Mouse (Mus musculus) heart, embryonic 14.5 days (tissue): ENCODE data around the gene Nell2. TPM values are rescaled to one million over a fixed set of nuclear protein-coding genes. Genes with fewer than 3 reads are reported as not detected.
"Not testable (repeated sequence)": the region's sequence is repeated elsewhere in the genome, so short reads cannot be mapped to it uniquely, and the experiment has no call there.

Source experiments
- ATAC-seq: fragments of 200-750 bp; cut with Nextera tagmentation; 2 replicates; pipeline ENCODE4 v1.8.0; 2017; ENCODE audit warnings: low read depth, moderate TSS enrichment; ENCODE audit not compliant: insufficient number of reproducible peaks, insufficient read depth, low FRiP score
- H3K27ac ChIP-seq, 2 experiments: fragments of 200-500 bp in 1 of 2; fragments of 300-500 bp in 1 of 2; sonication (generic) in 1 of 2; replicated peaks in 1 of 2; 2 replicates each; pipeline ENCODE4 v1.5.1; 2012 to 2014; ENCODE audit warnings: low read depth in 2 of 2, low read length in 2 of 2, control low read depth in 1 of 2, mild to moderate bottlenecking in 1 of 2, mixed read lengths in 1 of 2; ENCODE audit not compliant: control insufficient read depth in 1 of 2, insufficient read depth in 1 of 2
- H3K27me3 ChIP-seq: fragments of 300-500 bp; sonication (generic); 2 replicates; pipeline ENCODE4 v1.6.1; 2014; ENCODE audit warnings: mild to moderate bottlenecking, low read length, control low read depth; ENCODE audit not compliant: control insufficient read depth, insufficient read depth
- H3K36me3 ChIP-seq: fragments of 300-500 bp; sonication (generic); 2 replicates; pipeline ENCODE4 v1.6.1; 2014; ENCODE audit warnings: mild to moderate bottlenecking, control low read depth, low read length, mixed read lengths; ENCODE audit not compliant: control insufficient read depth, insufficient read depth
- H3K4me1 ChIP-seq, 2 experiments: fragments of 200-500 bp in 1 of 2; fragments of 300-500 bp in 1 of 2; sonication (generic) in 1 of 2; 2 replicates each; pipeline ENCODE4 v1.6.1; 2012 to 2014; ENCODE audit warnings: low read length in 2 of 2, control low read depth in 1 of 2, mixed read lengths in 1 of 2; ENCODE audit not compliant: control insufficient read depth in 2 of 2, insufficient read depth in 2 of 2
- H3K4me2 ChIP-seq: fragments of 300-500 bp; sonication (generic); 2 replicates; pipeline ENCODE4 v1.6.1; 2014; ENCODE audit warnings: mild to moderate bottlenecking, low read length
- H3K4me3 ChIP-seq, 2 experiments: fragments of 200-500 bp in 1 of 2; fragments of 300-500 bp in 1 of 2; sonication (generic) in 1 of 2; 2 replicates each; pipeline ENCODE4 v1.5.1; 2012 to 2014; ENCODE audit warnings: low read length in 2 of 2, mild to moderate bottlenecking in 2 of 2, control low read depth in 1 of 2, low read depth in 1 of 2, moderate library complexity in 1 of 2; ENCODE audit not compliant: control insufficient read depth in 1 of 2, insufficient read depth in 1 of 2
- H3K9ac ChIP-seq: fragments of 300-500 bp; sonication (generic); 2 replicates; pipeline ENCODE4 v1.6.1; 2014; ENCODE audit warnings: mild to moderate bottlenecking, low read length
- H3K9me3 ChIP-seq: fragments of 300-500 bp; sonication (generic); 2 replicates; pipeline ENCODE4 v1.6.1; 2016; ENCODE audit warnings: low read length, control low read depth; ENCODE audit not compliant: control insufficient read depth
- WGBS: fragments of 180-500 bp; shearing (Covaris S2); extraction: QIAGEN DNeasy Blood & Tissue Kit; methylation state at CpG from one replicate; pipeline ENCODE4 v1.1.7; 2014; 5-methylcytosine and 5-hydroxymethylcytosine counted together
- polyA plus RNA-seq: library from polyadenylated mRNA; unstranded; fragments of >200 nt; fragmentation: Nextera tagmentation; extraction: Ambion mirVana; gene quantifications from 2 replicates; pipeline ENCODE4 v1.2.1, GENCODE M21; 2014

Nell2 gene
- polyA plus RNA-seq, 1 experiment from 2014 or later = 2.0 TPM

- not testable (repeated sequence) for H3K9ac ChIP-seq, H3K4me1 ChIP-seq, H3K36me3 ChIP-seq, H3K27me3 ChIP-seq, H3K4me3 ChIP-seq, H3K27ac ChIP-seq, ATAC-seq, H3K9me3 ChIP-seq, H3K4me2 ChIP-seq
- 74% methylated on average over 2 of the region's 2 CpGs for WGBS
These were observed 15.1 kb downstream of the Nell2 start for GRCm38 (mm10) chr15:95513306-95513705.

- no peak for ATAC-seq
- Histone ChIP-seq H3K9ac (no peak overlapping the region), H3K27me3 (no peaks in the 10 kb centered on the region), H3K36me3 (no peaks in the 10 kb centered on the region), H3K4me2 (no peak overlapping the region), H3K4me3 (no peak overlapping the region), H3K27ac (no peak overlapping the region), H3K9me3 (no peaks in the 10 kb centered on the region), H3K4me1 (no peaks in the 10 kb centered on the region)
- WGBS = 71% methylated on average over 4 of the region's 4 CpGs
These were observed 32.7 kb downstream of the Nell2 start for GRCm38 (mm10) chr15:95495666-95496065.

GRCm38 (mm10) chr15:95495193-95495592 lies 33.2 kb downstream of the Nell2 start:
- Histone ChIP-seq H3K4me3 (no peak overlapping the region), H3K4me2 (no peak overlapping the region), H3K9me3 (no peaks in the 10 kb centered on the region), H3K36me3 (no peaks in the 10 kb centered on the region), H3K27ac (no peak overlapping the region), H3K4me1 (no peaks in the 10 kb centered on the region), H3K27me3 (no peaks in the 10 kb centered on the region), H3K9ac (no peak overlapping the region)
- no peak for ATAC-seq
- WGBS = 89% methylated on average over 8 of the region's 8 CpGs

GRCm38 (mm10) chr15:95492201-95492600 lies 36.2 kb downstream of the Nell2 start:
- 62% methylated on average over 5 of the region's 5 CpGs for WGBS
- Histone ChIP-seq H3K4me3 (no peak overlapping the region), H3K27me3 (no peaks in the 10 kb centered on the region), H3K9ac (no peak overlapping the region), H3K36me3 (no peaks in the 10 kb centered on the region), H3K27ac (no peak overlapping the region), H3K4me1 (no peaks in the 10 kb centered on the region), H3K9me3 (no peaks in the 10 kb centered on the region), H3K4me2 (no peak overlapping the region)
- ATAC-seq = no peak

- Histone ChIP-seq H3K27me3 (no peaks in the 10 kb centered on the region), H3K27ac (no peak overlapping the region), H3K4me1 (no peaks in the 10 kb centered on the region), H3K9me3 (no peaks in the 10 kb centered on the region), H3K4me3 (no peak overlapping the region), H3K36me3 (no peaks in the 10 kb centered on the region), H3K9ac (no peak overlapping the region), H3K4me2 (no peak overlapping the region)
- no peak for ATAC-seq
- WGBS = 71% methylated on average over 4 of the region's 4 CpGs
These were observed 39.2 kb downstream of the Nell2 start for GRCm38 (mm10) chr15:95489174-95489573.

- Histone ChIP-seq H3K9me3 (no peaks in the 10 kb centered on the region), H3K4me1 (no peaks in the 10 kb centered on the region), H3K27me3 (no peaks in the 10 kb centered on the region), H3K36me3 (no peaks in the 10 kb centered on the region), H3K27ac (no peak overlapping the region), H3K4me2 (no peak overlapping the region), H3K9ac (no peak overlapping the region), H3K4me3 (no peak overlapping the region)
- ATAC-seq = no peak
- WGBS = 84% methylated on average over 5 of the region's 5 CpGs
These were observed 40.4 kb downstream of the Nell2 start for GRCm38 (mm10) chr15:95487961-95488360.

- H3K36me3 ChIP-seq = no peaks in the 10 kb centered on the region
- H3K4me3 ChIP-seq = no peak overlapping the region
- 82% methylated on average over 9 of the region's 9 CpGs for WGBS
- H3K4me1 ChIP-seq = no peaks in the 10 kb centered on the region
- ATAC-seq = no peak
- no peak overlapping the region for H3K4me2 ChIP-seq
- no peaks in the 10 kb centered on the region for H3K9me3 ChIP-seq
- H3K27ac ChIP-seq = no peak overlapping the region
- H3K27me3 ChIP-seq = no peaks in the 10 kb centered on the region
- H3K9ac ChIP-seq = no peak overlapping the region
These were observed 46.4 kb downstream of the Nell2 start for GRCm38 (mm10) chr15:95482002-95482401.

- H3K27ac ChIP-seq = no peak overlapping the region
- no peaks in the 10 kb centered on the region for H3K36me3 ChIP-seq
- no peaks in the 10 kb centered on the region for H3K4me1 ChIP-seq
- no peak overlapping the region for H3K4me3 ChIP-seq
- H3K4me2 ChIP-seq = no peak overlapping the region
- no peak for ATAC-seq
- H3K27me3 ChIP-seq = no peaks in the 10 kb centered on the region
- H3K9me3 ChIP-seq = no peaks in the 10 kb centered on the region
- WGBS = 88% methylated on average over 4 of the region's 4 CpGs
- no peak overlapping the region for H3K9ac ChIP-seq
These were observed 46.8 kb downstream of the Nell2 start for GRCm38 (mm10) chr15:95481585-95481984.
